Mouse (Mus musculus) monocyte, adult 5-6 weeks (primary cell): ENCODE measurements at regions not wholly inside any gene's neighbourhood (a gene's known extent, or its start where the extent isn't known, plus 50 kb on each side); places are given as distances from the start of the nearest gene placed in this dataset.

Experiments used
- ATAC-seq: fragments of 153-309, 156-312 bp; replicated peaks from 2 replicates; pipeline ENCODE4 v1.8.0; 2017; ENCODE audit warnings: mild to moderate bottlenecking; ENCODE audit not compliant: low TSS enrichment, insufficient number of reproducible peaks, severe bottlenecking, poor library complexity, low FRiP score

DNA sequence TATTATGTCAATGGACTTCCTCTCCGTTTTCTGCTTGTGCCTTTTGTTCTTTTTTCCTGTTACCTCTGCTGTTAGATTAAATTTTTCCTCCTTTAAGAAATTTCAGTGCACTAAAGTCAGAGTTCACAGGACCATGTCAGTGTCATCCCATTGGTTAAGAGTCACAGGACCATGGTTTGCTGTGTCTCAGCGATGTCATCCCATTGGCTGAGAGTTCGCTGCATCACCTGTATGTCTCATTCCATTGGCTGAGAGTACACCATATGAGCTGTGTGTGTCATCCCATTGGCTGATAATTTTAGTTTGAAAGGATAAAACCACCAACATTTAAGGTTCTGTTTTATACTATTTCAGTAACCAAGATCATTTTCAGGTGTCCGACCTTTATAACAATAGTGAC lies 50.7 kb upstream of the Jade1 start:
- ATAC-seq, result no peak

DNA sequence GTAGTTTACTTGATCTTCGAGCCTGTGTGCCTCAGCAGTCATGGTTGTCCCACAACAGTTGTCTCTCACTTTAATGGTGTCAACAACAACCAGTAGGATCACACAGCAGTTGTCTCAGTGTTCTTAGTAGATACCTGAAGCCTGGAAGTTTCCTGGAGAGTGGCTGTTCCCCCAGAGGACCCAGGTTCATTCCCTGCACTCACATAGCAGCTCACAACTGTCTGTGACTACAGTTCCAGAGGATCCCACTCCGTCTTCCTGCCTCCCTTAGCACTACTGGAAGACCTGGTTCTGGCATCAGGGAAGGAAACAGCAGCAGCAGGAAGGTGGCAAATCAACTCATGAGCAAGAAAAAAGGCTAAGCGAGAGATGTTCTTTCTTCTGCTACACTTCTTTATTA lies 53.4 kb upstream of the Jade1 start:
- ATAC-seq, result no peak

DNA sequence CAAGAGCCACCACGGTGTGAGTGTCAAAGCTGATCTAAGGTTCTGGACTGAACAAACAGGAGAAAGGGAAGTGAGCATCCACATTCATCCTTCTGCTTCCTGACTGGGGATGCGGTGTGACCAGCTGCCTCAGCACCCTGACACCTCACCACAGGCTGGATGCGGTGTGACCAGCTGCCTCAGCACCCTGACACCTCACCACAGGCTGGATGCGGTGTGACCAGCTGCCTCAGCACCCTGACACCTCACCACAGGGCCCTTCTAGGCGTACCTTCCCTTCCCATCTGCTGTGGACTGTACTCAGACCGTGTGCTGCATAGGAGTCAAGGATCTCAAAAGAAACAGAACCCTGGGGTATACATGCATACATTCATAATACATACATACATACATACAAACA lies 53.9 kb upstream of the Jade1 start:
- peak; percentile 63; the same call in 1 of the 2 replicates for ATAC-seq

DNA sequence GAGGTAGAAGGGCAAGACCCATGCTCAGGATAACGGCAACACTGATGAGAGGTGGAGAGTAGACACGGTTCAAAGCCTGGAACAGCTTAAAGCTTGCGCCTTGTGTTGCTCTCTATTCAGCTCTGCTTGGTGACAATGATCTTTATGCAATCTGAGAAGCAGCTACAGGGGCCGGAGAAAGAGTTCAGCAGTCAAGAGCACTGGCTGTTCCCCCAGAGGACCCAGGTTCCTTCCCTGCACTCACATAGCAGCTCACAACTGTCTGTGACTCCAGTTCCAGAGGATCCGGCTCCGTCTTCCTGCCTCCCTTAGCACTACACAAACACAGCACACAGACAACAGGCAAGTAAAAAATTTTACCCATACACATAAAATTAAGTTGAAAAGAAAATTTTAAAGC lies 54.4 kb upstream of the Jade1 start:
- ATAC-seq, result no peak

DNA sequence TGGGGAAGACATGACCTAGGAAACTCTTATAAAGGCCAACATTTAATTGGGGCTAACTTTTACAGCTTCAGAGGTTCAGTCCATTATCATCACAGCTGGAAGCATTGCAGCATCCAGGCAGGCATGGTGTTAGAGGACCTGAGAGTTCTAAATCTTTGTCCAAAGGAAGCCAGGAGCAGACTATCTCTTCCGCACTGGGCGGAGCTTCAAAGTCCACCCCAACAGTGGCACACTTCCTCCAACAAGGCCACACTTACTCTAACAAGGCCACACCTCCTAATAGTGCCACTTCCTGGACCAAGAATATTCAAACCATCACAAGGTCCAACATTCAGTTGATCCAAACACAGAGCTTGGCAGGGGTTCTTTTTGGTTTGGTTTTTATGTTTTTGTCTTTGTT lies 55.9 kb upstream of the Jade1 start:
- no peak for ATAC-seq

DNA sequence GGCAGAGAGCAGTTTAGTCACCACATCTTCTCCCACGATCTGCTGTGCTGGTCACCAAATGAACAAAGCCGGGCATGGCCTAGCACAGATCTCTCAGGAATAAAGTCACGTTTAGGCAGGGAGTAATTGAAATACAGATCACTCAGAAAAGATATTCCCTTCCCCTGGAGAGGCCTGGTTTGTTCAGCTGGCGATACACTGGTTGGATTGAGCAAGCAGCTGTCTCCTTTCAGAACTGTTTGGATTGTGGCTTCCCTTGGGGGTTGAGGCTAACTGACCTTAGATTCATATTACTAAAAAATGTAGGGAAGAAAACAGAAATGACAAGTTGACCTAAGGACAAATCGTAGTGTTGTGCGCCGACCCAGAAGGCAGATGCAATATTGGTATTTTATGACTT lies 56.7 kb upstream of the Jade1 start:
- no peak for ATAC-seq

DNA sequence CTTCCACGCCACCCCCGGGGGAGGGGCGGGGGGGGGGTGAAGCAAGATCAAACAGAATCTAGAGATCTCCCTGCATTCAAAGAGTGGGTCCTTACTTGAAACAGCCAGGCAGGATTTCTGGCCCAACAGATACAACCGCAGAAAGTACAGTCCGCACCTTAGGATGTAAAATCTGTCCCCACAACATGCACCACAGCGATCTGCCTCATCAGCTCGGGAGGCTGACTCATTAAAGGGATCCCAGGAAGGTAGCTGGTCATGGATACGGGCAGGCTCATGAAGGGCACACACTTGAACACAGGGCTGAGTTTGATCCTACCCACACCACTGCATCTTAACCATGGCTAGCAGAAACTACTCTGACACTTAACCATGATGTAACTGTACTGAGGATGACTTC lies 57.8 kb upstream of the Jade1 start:
- no peak for ATAC-seq

DNA sequence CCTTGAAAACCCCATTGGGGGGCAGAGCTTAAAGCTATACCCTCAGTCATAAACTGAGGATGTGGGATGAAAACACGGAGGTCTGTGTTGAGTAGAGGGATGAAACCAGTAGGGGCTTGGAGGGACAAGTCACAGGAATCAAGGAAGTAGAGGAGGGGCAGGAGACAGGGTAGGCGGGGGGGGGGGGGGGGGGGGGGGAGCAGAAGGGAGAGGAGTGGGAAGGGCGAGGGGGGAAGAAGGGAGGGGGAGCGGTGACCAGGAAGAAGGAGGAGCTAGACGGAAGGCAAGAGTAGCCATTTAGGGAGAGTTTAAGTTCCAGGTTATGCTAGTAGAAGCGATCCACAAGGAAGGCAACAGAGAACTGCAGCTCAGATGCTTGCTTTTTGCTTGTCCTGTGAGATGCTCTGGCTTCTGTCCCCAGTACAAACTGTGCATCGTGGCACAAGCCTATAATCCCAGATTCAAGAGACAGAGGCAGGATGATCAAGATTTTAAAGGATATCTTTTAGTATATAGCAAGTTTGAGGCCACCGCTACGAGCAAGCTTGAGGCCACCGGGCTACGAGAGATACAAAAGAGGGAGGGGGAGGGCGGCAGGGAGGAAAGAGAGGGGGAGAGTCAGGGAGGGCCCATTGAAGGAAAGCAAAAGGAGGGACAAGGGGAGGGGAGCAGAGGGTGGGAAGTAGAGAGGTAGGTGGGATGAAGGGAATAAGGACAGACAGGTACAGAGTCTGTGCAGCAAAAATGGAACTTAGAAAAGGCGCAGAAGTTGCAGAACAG lies 58.4 kb upstream of the Jade1 start:
- no peak for ATAC-seq

DNA sequence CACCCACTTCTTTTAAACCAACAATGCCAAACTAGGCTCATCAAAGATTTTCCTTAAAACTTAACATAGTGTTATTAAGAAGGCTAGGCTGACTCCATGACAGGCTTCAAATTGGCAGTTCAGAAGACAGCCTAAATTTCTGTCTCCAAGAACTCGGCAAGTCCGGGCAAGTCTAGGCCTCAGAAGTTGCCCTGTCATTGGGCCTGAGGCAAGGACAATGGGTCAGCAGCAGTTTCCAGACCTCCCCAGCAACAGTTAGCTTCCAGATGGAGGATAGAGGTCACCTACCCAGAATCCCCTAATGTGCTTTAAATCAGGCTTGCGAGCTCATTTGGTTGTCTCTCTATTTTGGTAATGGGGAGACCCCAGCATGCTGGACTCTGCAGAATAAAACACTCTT lies 59.6 kb upstream of the Jade1 start:
- no peak for ATAC-seq

DNA sequence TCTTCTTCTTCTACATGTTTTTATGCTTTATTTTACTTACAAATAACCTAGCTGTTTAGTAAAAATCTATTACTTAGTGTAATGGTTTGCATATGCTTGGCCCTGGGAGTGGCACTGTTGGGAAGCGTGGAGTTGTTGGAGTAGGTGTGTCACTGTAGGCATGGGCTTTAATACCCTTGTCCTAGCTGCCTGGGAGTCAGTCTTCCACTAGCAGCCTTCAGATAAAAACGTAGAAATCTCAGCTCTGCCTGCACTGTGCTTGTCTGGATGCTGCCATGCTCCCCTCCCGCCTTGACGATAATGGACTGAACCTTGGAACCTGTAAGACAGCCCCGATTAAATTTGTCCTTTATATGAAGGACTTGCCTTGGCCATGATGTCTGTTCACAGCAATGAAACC lies 60.4 kb upstream of the Jade1 start:
- no peak for ATAC-seq

DNA sequence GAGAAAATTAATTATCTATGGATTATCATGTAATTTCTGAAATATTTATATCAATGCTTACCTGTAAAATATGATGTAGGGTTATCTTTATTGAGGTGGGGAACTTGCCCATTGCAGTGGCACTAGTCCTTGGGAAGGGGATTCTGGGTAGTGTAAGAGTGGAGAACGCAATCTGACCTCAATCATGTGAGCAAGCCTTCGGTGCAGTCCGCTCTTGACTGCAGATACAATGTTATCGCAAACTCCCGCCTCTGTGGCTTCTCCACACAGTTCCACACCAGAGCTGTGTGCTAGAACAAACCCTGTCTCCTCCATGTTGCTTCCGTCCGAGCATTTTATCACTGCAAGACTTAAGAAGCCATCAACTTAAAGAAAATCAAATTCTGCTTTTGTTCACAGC lies 62.1 kb upstream of the Jade1 start:
- no peak for ATAC-seq

DNA sequence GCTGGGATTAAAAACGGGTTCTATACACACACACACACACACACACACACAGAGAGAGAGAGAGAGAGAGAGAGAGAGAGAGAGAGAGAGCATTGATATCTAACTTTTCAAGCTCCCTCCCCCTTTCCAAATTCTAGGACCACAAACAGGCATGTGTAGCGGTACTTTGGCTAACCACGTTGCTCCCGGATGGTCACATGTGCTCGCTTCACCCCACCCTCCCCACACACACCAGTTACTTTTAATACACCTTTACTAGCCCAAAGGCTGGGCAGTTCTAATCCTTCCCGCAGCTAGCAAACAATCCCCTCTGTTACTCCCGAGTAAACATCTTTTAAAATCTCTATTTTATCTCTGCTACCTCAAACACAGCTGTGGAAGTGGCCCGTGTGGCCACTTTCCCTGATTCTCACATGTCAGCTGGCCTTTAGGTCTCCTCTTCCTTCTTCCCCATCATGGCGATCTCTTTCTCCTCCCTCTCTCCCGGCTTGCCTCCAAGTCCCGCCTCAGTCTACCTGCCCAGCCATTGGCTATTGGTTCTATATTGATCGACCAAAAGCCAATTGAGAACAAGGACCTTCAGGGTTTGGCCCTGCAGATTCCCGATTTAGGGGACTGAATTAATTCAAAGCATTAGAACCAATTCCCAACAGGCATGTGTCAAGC lies 62.7 kb upstream of the Jade1 start:
- ATAC-seq, result no peak

DNA sequence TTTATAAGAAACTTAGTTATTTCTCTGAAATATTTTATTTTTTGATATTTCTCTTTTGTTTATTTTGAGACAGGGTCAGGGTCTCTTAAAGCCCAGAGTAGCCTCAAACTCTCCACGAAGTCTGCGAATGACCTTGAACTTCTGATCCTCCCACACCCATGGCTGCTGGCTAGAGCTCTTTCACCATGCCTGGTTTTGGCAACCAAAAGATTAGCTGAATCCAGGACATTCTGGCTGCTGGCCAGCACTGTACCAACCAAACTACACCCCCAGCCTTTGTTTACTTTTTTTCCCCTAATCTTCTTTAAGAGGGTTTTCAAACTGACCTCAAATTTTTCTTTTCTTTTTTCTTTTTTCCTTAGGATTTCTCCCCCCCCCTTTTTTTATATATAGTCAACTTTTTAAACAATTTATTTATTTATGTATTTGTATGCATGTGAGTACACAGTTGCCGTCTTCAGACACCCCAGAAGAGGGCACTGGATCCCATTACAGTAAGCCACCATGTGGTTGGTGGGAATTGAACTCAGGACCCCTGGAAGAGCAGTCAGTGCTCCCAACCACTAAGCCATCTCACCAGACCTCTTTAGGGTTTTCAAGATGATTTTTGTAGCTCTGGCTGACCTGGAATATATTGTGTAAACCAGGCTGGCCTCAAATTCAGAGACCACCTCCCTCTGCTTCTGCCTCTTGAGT lies 63.4 kb upstream of the Jade1 start:
- ATAC-seq, result no peak

DNA sequence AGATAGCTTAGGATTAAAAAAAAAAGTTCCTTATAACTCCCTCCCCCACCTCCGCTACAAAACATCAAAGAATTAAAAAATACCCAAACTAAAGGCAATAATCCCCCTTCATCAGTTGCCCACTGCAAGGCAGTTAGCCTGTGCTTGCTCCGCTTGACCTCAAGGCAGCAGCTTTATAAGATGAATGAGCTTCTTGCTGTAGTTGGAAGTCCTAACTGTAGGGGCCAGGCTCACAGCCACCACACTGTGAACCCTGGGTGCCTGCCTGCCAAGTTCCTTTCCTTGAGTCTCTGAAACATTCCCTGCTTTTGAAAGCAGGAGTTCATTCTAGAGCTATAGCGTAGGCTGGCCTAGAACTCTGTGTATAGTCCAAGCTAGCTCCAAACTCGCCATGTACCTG lies 64.3 kb upstream of the Jade1 start:
- ATAC-seq, result no peak

DNA sequence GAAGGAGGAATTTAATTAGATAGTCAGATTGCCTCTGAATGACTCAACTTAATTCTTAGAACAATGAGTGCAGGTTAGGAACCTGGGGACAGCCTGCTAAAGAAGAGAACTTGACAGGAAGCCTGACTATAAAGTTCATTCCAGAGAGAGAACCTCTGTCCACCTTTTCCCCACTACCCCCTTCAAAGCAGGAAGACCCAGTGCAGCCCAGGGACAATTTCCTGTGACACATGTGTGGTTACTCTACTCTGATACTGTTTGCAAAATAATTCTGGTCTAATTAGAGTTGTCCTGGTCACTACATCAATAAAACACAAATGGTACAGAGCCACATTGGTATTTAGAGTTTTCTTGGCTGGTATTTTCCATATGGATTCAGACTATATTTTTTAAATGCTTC lies 65.5 kb upstream of the Jade1 start:
- no peak for ATAC-seq

DNA sequence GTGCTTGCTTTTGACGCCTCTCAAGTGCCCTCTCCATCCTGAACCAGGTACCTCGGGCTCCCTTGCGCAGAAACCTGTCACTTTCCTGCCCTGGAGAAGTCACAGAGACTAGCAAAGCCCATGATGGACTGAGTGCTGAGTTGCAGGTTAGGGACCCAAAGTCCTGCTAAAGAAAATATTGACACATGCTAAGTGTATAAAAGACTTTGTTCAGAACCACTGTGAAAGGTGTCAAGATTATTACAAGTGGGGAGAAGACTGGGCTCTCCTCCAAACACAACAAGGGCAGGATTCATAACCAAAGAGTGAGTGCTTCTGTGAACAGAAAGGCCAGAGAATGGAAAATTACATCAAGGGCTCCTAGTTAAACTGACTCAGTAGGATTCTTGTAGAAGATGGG lies 66.0 kb upstream of the Jade1 start:
- ATAC-seq, result no peak

DNA sequence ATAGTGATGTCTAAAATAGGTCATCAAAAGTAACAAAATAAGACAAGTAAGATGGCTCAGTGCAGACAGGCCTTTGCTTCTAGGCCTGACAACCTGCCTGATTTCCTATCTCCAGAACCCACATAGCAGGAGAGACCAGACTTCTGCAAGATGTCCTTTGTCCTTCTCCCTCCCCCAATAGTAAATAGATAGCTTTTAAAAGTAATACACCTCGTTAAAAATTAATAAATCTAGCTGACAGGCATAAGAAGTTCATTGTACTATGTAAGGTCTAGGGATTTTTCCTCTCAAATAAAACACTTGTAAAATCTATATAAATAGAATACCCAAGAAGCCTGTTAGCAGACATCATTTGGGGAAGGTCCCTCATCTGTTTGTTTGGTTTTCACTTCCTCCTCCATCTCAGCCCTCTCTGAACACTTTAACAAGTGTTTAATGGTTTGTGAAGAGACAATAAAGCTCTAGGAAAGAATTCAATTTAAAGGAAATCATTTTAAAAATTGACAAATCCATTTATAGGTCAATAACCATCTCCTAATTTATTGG lies 67.2 kb upstream of the Jade1 start:
- ATAC-seq, result no peak

DNA sequence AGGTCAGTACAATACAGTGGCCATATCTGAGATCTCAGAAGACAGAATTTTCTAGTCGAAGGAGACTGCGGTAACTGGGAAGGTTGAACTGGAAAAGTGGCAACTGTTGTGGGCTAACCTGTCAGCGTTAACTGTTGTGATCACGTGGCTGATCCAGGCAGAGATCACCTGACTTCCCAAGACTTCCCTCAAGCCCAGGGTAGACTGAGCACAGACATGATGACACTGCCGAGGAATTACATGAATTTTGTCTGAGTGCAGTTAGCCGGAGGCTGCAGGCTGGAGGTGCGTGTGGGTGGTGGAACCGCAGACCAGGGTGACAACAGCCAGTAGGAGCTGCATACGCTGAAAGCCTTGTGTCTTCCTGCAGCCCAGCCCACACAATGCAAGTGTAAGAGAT lies 70.6 kb upstream of the Jade1 start:
- no peak for ATAC-seq

DNA sequence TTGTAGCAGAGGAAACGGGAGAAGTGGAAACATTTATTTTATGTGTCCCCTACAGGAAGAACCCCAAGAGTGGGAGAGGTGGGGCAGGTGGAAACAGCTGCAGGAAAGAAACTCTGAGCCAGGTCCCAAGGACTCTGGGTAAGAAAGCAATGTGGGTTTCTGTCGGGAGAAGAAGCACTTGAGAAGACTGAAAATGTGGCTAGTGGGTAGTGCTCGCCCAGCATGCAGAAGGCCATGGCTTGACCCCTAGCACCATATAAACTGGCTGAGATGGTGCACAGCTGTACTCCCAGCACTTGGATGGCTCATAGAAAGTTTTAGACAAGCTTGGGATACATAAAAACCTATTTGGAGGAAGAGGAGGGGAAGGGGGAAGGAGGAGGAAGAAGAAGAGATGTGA lies 71.9 kb upstream of the Jade1 start:
- ATAC-seq, result no peak
